Mouse (Mus musculus) cerebellum, adult 9-10 months (tissue): ENCODE measurements around the gene Inpp5b.
"Not testable (repeated sequence)": the region's sequence is repeated elsewhere in the genome, so short reads cannot be mapped to it uniquely, and the experiment has no call there.

Source experiments
- DNase-seq: peaks from one replicate; pipeline ENCODE4 v3.0.0; 2022

Inpp5b gene

DNA sequence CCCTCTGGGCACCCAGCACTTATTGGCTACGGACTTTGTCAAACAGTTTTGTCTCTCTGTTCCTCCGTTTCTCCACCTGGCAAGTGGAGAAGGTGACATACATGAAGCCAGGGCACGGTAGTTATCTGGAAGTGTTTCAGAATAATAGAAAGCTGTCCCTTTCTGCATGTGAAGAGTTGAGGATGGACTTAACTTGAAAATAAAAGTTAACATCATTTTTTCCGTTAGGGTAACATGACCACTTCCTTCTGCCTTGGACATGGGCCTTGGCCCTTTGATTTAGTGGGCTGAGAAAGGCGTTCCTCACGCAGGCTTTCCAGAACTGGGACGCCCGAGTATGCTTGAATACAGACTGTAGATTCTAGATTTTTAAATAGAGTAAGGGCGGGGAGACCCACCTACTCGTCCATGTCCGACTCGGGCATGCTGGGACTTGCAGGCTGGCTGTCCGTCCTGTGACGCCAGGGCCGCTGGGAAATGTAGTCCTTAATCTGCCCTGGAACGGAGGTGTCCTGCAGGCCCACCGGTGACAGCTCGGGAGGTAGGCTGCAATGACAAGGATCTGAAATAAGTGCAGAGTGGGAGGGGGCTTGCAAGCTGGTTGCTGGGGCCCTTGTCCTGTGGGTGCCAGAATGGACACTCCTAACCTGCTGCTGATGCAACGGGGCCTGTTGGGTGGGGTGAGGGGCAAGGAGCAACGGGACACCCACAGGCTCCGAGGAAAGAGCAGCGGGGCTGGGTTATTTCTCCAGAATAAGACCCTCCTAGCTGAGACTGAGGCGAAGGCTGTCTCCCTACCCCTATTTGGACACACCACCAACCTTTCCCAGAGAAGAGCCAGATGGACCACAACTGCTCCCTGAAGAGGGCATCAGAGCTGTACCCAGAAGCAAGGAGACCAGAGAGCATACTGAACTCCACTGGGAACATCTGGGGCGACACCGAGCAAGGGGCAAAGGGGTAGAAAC is at the start of gene Inpp5b:
Gene Inpp5b, plus strand, starts transcription at position 475 of the 968 bp plus-strand sequence.
- DNase-seq = peak; percentile 86

DNA sequence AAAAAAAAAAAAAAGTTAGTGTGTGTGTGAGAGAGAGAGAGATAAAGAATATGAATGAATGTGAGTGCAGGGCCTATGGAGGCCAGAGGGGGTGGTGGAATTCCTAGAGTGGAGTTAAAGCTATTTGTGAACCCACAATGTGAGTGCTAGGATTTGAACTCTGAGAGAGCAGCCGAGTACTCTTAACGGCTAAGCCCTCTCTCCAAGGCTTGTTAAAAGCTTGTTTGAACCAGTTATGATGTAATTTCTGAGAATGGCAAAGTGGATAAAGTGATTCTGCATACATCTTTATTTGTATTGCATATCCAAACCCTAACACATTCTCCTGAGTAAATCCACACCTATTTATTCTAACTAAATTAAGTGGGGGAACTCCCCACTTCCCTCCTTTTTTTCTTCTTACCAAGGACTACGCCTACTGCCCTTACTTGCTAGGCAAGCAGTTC is 49.2 kb upstream of the Inpp5b start:
- DNase-seq = no peak

DNA sequence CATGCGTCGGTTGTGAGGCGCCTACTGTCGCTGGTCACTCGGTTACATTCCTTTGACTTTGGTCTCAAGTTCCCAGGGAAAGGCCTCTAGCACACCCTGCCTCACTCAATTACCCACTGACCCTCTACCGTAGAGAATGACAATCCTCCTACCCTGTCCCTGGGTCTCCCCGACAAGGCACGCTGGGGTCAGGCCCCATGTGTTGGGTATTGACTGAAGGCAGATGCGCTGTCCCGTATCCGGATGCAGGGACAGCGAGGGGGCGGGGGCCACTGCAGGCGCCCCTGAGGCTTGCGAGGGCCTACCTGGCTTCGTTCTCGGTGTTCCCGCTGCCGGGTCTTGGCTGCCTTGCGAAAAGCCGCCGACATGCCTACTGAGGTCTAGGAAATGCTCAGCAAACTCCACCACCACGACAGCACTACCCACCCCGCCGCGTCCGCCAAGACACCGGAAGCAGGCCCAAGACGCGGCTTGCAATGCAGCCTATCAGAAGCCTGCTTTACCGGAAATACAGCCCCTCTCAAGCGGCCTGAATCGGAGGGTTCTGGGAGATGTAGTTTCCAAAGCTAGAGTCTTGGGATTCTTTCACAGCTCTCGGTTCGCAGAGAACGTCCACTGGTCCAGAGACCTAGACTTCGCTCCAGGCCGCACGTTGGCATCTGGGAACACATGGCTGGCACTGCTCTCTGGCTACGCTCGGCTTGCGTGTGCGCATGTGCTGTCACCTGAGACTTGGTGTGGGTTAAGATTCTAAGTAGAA is 48.3 kb upstream of the Inpp5b start, which contains the start of gene Utp11:
Gene Utp11, minus strand, starts transcription at position 466 of the 760 bp plus-strand sequence.
- DNase-seq = peak; percentile 91

DNA sequence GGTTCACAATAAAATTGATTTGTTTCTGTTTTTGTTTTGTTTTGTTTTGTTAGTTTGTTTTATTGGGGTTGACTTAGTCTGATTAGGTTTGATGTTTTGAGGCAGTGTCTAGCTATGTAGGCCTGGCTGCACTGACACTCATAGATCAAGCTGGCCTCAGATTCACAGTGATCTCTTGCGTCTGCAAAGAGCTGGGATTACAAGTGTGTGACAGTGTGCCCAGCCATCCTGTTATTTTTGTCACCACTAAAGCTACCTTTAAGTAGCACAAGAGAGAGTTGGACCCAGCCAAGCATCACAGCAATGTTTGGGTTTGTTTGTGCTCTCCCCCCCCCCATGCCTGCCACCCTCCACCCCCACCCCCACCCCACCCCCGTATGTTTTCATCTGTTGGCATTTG is 47.1 kb upstream of the Inpp5b start:
- DNase-seq = no peak

DNA sequence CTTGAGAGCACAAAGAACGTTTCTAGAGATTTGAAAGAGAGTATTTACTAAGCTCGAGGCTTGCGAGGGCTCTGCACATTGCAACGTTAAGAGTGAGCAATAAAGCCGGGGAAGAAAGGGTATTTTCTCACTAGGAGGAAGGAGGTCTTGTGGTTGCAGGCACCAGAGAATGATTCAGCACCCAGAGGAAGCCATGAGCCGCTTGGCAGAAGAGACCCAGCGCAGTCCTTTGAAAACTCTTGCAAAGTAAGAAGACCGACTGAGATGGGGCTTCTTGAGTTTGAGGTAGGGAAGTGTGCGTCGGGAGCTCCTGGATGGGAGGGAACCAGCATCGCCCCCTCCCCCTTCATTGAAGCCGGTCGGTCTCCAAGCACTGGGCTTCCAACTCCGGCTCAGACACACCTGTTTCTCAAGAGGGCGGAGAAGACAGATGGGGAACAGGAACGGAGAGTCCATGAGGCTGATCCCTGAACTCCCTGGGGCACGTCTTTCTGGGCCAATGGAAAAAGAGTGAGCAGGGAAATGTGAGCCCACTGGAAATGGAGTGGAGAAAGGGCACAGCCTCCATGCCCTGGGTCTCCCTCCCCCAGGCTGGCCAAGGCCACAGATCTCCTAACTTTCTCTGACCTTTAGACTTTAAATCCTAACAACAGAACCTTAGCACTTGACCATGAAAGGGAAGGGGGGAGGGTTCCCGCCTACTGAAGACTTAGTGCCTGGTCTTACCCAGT is 45.7 kb upstream of the Inpp5b start:
- no peak for DNase-seq

DNA sequence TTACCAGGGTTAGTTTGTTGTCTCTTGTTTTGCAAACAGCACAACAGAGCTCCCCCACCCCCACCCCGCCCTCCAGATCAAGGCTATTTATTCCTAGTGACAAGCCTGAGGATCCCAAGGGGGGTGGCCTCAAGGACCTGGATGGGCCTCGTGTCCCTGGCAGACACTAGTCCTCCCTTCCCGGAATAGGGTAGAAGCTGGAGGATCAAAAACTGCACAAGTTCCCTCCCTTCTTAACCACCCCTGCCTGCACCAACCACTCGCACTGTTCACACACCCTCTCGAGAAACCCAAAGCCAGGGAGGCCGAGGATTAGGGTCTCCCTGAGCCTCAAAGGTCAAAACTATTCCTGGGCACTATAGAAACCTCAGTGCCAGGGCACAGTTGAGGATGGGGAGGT is 41.9 kb upstream of the Inpp5b start:
- DNase-seq = no peak

DNA sequence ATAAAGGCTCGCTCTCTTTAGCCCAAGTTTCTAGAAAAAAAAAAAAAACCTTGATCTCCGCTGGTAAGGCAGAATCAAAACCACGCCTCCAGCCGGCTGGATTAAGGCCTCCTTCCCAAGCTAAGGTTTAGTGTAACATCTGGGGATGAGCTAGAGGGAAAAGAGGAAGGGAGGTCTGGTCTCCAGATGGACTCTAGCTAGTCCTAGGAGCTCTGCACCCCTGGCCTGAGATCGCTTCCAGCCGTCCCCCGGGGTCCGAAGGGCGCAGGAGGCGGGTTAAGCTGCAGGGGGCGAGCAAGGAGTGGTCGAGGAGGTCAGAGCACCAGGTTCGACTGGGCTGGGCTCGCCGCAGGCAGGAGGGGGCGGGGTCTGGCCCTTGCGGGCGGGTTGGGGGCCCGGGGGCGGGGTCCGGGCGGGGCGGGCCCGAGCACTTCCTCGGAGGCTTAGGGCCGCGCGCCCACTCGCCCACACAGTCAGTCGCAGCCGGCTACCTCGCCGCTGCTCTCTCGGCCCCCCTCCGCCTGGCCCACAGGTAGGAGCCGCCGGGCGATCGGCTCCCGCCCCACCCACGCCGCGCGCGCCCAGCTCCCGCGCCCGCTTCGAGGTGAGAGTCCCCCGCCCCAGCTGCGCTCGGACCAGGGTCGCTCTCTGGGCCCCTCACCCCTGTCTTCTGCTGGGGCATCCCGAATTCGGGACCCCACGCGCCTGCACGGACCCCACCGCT is 41.2 kb upstream of the Inpp5b start, which contains the start of gene Fhl3:
Gene Fhl3, plus strand, starts transcription at position 454 of the 724 bp plus-strand sequence.
- DNase-seq = no peak

DNA sequence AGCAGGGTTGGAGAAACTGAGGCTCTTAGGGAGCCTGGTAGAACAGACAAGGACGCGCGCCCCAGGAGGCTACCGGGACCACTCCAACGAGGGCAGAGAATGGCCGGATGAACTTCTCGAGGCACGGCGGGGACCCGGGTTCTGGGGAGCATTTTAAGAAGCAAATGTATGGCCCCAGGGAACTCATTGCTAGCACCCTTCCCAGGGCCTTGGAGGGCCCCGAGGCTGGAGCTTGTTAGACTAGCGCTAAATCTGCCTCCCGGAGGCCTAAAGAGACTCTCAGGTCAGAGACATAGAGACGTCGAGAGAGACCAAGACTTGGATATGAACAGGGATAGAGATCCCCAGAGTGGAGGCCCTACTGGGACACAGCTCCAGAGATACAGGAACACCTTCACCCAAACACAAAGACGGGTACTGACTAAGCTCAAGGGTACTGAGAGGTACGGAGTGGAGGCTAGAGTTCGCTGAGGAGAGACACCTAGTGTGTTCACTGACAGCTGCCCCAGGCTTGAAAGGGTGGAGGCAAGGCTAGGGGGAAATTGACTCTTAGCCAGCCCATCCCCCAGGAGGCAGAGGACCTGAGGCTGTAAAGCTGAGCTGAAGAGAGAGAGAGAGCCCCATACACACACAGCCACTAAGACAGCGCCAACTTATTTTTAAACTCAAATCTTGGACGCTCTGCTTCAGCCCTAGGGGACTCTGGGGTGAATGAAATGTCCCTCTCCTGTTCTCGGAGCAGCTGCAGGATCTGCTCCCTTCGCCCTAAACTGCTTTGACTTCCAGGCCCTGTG is 40.4 kb upstream of the Inpp5b start:
- DNase-seq = no peak

DNA sequence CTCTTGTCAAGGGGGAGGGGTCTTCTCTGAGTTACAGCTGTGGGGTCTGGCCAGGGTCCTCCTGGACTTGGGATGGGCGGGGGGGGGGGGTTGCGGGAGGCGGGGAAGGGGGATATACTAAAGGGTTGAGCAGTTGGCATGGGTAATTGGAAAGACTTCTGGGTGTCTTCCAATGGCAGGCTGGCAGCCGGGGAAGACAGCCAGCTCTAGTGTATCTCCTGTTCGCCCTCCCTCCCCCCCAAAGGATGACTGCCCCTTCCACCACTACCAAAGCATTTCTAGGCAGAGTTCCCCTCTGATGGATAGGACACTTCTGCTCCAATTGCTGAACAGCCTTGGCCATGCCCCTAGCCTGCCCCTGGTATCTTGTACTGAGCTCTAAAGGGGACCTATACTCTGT is 39.7 kb upstream of the Inpp5b start:
- DNase-seq = no peak

DNA sequence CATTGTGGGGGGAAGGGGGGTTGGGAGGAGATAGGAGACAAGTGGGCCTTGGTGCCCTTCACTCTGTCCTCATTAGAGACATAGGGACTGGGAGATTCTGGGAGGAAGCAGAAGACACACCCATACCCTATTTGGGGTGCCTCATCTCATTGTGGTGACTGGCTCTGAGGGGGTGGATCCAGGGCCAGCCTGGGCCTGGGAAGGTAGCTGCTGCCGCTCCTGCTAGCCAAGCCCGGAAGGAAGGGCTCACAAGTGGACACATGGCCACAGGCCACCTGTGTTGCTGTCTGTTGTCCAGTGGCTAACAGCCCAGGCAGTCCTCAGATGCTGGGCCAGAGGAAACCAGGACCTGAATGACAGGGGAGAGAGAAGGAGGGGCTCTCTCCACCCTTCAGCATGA is 38.2 kb upstream of the Inpp5b start:
- no peak for DNase-seq

DNA sequence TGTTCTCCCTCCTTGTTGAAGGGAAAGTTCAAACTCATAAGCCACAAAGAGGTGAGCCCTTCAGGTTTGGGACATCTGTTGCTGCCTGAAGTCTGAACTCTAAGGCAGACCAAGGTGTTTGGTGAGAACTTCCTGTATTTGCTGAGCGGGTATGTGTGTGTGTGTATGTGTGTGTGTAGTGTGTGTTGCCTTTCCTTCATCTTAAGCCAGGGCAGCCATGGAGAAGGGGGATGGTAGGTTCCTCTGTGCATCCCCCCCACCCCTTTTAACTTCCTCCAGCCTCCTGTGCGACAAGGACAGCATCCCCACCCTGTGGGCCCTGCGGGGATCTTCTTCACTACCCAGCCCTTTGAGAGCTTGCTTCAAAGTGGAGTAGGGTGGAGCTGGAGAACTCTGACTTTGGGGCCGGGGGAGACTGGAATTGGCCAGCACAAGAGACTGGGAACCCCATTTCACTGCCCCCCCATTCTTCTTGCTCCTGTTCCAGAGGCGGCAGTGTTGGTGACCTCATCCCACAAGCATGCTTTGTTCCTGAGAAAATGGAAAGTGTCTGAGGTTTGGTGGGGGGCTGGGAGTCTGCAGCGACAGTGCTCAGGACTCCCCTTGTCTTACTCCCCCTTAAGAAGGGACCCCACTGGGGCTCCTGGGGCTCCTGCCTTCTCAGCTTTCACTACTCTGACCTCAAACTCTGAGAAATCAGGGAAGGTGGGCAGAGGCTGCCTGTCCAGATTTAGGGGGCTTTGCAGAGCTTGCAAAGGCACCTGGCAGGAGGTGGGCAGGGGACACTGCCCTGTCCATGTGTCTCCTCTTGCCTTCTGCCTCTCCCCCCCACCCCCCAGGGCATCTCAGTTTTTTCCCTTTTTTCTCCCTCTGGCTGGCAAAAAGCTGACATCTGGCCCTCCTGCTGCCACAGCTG is 37.5 kb upstream of the Inpp5b start:
- no peak for DNase-seq

DNA sequence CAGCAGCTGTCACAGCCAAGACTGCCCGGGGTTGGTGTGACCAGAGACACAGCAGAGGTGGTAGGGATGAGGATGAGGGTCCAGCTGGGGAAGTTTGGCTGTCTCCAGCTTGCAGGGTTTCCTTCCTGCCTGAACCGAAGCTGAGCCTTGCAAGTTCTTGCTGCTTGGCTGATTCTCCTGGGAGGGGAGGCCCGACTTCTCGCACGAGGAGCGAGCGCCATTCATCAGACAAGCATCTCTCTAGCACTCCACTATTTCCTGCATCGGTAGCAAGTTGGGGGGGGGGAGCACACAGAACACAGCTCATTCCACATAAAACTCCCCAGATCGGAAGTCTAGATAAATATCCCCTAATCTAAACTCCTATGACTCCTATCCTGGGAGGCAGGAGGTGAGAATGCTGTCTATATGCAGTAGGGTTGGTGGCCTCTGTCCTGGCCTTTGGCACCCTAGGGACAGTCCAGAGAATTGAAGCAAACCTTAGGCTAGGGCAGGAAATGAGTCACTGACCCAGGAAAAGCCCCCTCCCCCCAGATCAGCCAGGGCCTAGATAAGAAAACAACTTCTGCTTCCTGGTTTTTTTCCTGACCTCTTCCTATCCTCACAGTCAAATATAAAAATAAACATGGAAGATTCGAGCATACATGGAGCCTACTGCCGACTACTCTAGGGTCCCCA is 36.7 kb upstream of the Inpp5b start:
- DNase-seq = no peak

DNA sequence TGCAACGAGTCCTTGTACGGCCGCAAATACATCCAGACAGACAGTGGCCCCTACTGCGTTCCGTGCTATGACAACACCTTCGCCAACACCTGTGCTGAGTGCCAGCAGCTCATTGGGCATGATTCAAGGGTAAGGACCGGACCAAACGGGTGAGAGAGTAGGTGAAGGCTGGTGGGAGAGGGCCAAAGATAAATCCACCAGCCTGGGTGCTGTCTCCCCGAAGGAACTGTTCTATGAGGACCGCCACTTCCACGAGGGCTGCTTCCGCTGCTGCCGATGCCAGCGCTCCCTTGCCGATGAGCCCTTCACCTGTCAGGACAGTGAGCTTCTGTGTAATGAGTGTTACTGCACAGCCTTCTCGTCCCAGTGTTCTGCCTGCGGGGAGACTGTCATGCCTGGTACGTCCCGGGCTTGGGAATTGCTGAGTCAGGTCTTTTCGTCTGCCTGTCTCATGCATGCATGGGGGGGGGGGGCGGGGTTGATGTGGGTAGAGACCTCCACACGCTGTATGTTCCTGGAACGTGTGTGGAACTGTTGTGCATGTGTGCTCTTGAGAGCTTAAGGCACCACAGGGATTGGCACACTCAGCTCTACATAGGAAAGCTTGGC is 35.9 kb upstream of the Inpp5b start:
- DNase-seq = no peak

DNA sequence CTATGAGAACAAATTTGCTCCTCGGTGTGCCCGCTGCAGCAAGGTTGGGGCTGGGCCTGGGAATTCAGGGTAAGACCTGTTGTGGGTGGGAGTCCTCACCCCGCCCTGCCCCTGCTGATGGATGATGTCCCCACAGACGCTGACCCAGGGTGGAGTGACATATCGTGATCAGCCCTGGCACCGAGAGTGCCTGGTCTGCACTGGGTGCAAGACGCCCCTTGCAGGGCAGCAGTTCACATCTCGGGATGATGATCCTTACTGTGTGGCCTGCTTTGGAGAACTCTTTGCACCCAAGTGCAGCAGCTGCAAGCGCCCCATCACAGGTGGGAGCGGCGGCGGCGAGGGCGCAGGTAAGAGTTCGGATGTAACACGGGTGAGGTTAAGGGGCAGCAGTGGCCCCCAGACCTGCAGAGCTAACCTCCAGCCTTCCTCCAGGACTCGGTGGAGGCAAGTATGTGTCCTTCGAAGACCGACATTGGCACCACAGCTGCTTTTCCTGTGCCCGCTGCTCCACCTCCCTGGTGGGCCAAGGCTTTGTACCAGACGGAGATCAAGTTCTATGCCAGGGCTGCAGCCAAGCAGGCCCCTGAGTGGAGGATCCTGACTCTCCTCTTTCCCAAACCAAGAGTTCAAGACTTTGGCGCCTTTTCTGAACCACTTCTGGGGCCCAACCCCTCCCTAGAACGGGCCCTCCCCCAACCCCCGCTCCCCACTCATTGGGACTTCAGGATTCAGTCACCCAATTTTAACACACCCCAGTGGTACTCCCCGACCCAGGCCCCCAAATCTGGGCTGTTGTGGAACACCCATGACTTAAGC is 34.1 kb upstream of the Inpp5b start:
- DNase-seq = not testable (repeated sequence)

DNA sequence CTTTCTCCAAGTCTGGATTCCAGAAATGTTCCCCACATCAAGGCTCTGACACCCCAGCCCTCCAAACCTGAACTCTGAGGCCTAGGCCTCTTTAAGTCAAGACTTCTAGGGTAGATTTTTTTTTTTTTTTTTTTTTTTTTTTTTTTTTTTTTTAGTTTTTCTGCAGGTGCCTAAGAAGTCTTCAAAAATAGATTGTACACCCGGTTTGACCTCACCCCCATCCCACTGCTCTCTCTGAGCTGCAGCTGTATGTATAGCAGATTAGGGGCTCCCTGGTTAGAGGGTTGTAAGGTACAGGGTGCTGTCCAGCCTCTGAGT is 33.5 kb upstream of the Inpp5b start:
- not testable (repeated sequence) for DNase-seq

DNA sequence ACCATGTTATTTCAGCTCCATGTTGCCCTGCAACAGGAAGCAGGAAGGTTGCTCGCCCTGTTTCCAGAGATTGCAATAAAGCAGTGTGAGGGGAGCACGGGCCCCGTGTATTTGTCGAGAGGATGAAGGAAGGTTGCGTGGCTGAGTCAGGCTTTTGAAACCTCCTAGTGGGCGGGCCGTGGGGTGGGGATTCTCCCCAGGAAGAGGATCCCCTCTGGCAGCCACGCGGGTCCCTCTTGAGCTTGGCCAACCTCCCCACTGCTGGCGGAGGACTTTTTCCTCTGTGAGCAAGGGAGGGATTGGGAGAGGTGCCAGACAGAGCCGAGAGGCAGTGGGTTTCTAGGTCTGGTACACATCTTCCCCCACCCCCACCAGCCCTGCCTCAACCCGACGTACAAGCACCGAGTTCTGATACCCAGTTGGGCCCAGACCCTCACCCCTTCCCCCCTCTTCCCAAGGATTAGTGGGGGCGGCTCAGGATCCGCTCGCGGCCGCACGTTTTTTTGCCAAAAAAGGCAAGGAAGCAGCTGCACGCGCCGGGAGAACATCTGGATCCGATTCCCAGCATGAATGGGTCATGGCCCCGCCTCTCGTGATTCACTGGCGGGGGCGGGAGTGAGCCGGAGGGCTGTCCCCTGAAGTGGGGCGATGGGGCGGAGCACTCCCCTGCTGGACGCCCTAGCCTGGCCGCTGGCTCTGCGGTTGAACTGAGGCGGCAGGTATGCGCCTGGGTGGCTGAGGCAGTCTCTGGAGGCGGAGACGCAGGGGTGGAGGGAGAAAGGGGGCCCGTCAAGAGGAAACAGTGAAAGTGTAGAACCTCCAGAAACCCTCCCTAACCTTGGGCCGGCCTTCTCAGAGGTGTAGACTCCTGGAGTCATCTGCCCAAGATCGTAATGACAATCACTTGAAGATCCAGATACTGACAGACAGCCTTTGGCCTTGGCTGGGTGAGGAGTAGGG is 32.9 kb upstream of the Inpp5b start:
- DNase-seq = no peak

DNA sequence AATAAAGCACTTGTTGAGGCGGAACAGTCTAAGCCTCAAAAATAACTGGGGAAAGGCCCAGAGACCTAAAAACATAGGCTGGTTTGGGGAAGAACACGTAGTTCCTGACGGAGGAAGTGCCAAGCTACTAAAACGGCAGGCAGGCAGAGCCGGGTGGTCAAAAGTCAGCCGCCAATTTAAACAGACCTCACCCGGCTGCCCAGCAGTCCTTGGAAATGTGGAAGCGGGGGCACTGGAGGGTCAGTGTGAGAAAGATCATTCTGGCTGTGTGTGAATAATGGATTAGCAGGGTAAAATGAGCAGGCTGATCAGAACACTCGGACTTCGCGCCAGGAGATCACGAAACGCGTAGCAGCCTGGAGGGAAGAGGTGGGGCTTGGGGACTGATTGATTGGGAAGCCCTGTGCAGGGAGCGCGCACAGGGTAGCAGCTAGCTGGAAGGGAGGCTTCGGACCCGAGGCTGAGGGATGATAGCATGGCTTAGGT is 31.6 kb upstream of the Inpp5b start:
- DNase-seq = no peak
